Mouse (Mus musculus) midbrain, embryonic 13.5 days (tissue): ENCODE data around the gene Rrbp1. TPM values are rescaled to one million over a fixed set of nuclear protein-coding genes. Genes with fewer than 3 reads are reported as not detected.
A peak's percentile ranks its signal among the peaks of the same experiment; 100 is the strongest.

Experiments used
- ATAC-seq: fragments of 200-750 bp; cut with Nextera tagmentation; 2 replicates; pipeline ENCODE4 v1.8.0; 2017; ENCODE audit warnings: mild to moderate bottlenecking, moderate TSS enrichment, moderate library complexity
- H3K27ac ChIP-seq: fragments of 300-500 bp; sonication (generic); 2 replicates; pipeline ENCODE4 v1.5.1; 2015; ENCODE audit warnings: inconsistent platforms, mild to moderate bottlenecking, moderate library complexity
- H3K27me3 ChIP-seq: fragments of 300-500 bp; sonication (generic); 2 replicates; pipeline ENCODE4 v1.6.1; 2015; ENCODE audit warnings: mild to moderate bottlenecking, inconsistent platforms
- H3K36me3 ChIP-seq: fragments of 300-500 bp; sonication (generic); 2 replicates; pipeline ENCODE4 v1.6.1; 2015; ENCODE audit warnings: mild to moderate bottlenecking, inconsistent platforms
- H3K4me1 ChIP-seq: fragments of 300-500 bp; sonication (generic); replicated peaks from 2 replicates; pipeline ENCODE4 v1.6.1; 2015; ENCODE audit warnings: inconsistent platforms
- H3K4me2 ChIP-seq: fragments of 300-500 bp; sonication (generic); replicated peaks from 2 replicates; pipeline ENCODE4 v1.6.1; 2015; ENCODE audit warnings: moderate library complexity, mild to moderate bottlenecking, inconsistent platforms
- H3K4me3 ChIP-seq: fragments of 300-500 bp; sonication (generic); replicated peaks from 2 replicates; pipeline ENCODE4 v1.5.1; 2015; ENCODE audit warnings: mild to moderate bottlenecking, inconsistent platforms
- H3K9ac ChIP-seq: fragments of 300-500 bp; sonication (generic); replicated peaks from 2 replicates; pipeline ENCODE4 v1.6.1; 2015; ENCODE audit warnings: mild to moderate bottlenecking, inconsistent platforms
- H3K9me3 ChIP-seq: fragments of 300-500 bp; sonication (generic); 2 replicates; pipeline ENCODE4 v1.6.1; 2016; ENCODE audit warnings: mild to moderate bottlenecking, inconsistent platforms
- WGBS: fragments of 180-500 bp; shearing (Covaris S2); methylation state at CpG from one replicate; pipeline ENCODE4 v1.1.7; 2015; 5-methylcytosine and 5-hydroxymethylcytosine counted together
- polyA plus RNA-seq: library from polyadenylated mRNA; unstranded; fragments of >200 nt; fragmentation: Nextera tagmentation; extraction: Ambion mirVana; gene quantifications from 2 replicates; pipeline ENCODE4 v1.2.1, GENCODE M21; 2015

Rrbp1 gene
- polyA plus RNA-seq, 1 experiment from 2014 or later, result 33.5 TPM

DNA sequence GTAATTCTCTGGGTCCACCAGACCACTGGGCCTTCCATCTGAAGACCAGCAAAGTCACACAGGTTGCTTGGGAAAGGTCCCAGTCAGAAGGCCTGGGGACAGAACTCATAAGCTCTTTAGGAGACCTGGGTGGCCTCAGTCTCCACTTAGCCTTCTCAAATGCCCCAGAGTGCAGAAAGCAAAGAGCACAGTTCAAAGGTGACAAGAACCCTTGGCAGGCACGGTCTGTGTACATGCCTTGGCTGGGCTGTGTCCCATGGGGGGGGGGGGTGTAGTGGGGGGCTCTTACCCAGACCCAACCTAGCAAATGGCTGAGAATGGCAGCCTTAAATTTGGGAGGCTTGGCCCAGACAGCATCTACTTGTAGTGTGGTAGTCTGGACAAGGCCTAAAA is 60.0 kb downstream of the Rrbp1 start:
- Histone ChIP-seq H3K4me1 (no peaks in the 10 kb centered on the region), H3K36me3 (peaks cover 96% of the 10 kb centered on the region), H3K9ac (no peak overlapping the region), H3K4me2 (no peak overlapping the region), H3K27me3 (no peaks in the 10 kb centered on the region), H3K4me3 (no peak overlapping the region), H3K9me3 (no peaks in the 10 kb centered on the region), H3K27ac (no peak overlapping the region)
- no peak for ATAC-seq
- 88% methylated on average over 1 of the region's 1 CpGs for WGBS

GRCm38 (mm10) chr2:143950290-143951027 is 60.6 kb downstream of the Rrbp1 start:
- ATAC-seq, result no peak
- no peak overlapping the region for H3K4me3 ChIP-seq
- H3K9ac ChIP-seq, result no peak overlapping the region
- H3K9me3 ChIP-seq, result no peaks in the 10 kb centered on the region
- peaks cover 96% of the 10 kb centered on the region for H3K36me3 ChIP-seq
- no peak overlapping the region for H3K27ac ChIP-seq
- H3K4me1 ChIP-seq, result no peaks in the 10 kb centered on the region
- no peak overlapping the region for H3K4me2 ChIP-seq
- WGBS, result 89% methylated on average over 5 of the region's 5 CpGs
- no peaks in the 10 kb centered on the region for H3K27me3 ChIP-seq

GRCm38 (mm10) chr2:143949217-143949616 is 61.8 kb downstream of the Rrbp1 start:
- Histone ChIP-seq H3K27me3 (no peaks in the 10 kb centered on the region), H3K36me3 (peaks cover 96% of the 10 kb centered on the region), H3K9me3 (no peaks in the 10 kb centered on the region), H3K4me3 (no peak overlapping the region), H3K4me2 (no peak overlapping the region), H3K4me1 (no peaks in the 10 kb centered on the region), H3K27ac (no peak overlapping the region), H3K9ac (no peak overlapping the region)
- 90% methylated on average over 6 of the region's 6 CpGs for WGBS
- no peak for ATAC-seq

GRCm38 (mm10) chr2:143948416-143948815 is 62.6 kb downstream of the Rrbp1 start:
- Histone ChIP-seq H3K27ac (no peak overlapping the region), H3K4me2 (no peak overlapping the region), H3K9ac (no peak overlapping the region), H3K27me3 (no peaks in the 10 kb centered on the region), H3K4me1 (no peaks in the 10 kb centered on the region), H3K4me3 (no peak overlapping the region), H3K9me3 (no peaks in the 10 kb centered on the region), H3K36me3 (peaks cover 96% of the 10 kb centered on the region)
- 95% methylated on average over 4 of the region's 4 CpGs for WGBS
- no peak for ATAC-seq

- peaks cover 96% of the 10 kb centered on the region for H3K36me3 ChIP-seq
- no peaks in the 10 kb centered on the region for H3K9me3 ChIP-seq
- H3K27ac ChIP-seq, result no peak overlapping the region
- 88% methylated on average over 3 of the region's 3 CpGs for WGBS
- no peaks in the 10 kb centered on the region for H3K27me3 ChIP-seq
- no peak overlapping the region for H3K4me2 ChIP-seq
- no peaks in the 10 kb centered on the region for H3K4me1 ChIP-seq
- ATAC-seq, result no peak
- no peak overlapping the region for H3K4me3 ChIP-seq
- H3K9ac ChIP-seq, result no peak overlapping the region
These were observed 63.1 kb downstream of the Rrbp1 start for GRCm38 (mm10) chr2:143947981-143948380.

- no peak for ATAC-seq
- 88% methylated on average over 2 of the region's 2 CpGs for WGBS
- Histone ChIP-seq H3K36me3 (peaks cover 92% of the 10 kb centered on the region), H3K4me2 (no peak overlapping the region), H3K27ac (no peak overlapping the region), H3K9me3 (no peaks in the 10 kb centered on the region), H3K9ac (no peak overlapping the region), H3K4me3 (no peak overlapping the region), H3K27me3 (no peaks in the 10 kb centered on the region), H3K4me1 (no peaks in the 10 kb centered on the region)
These were observed 64.7 kb downstream of the Rrbp1 start for GRCm38 (mm10) chr2:143946399-143946798.

GRCm38 (mm10) chr2:143945466-143946075 is 65.5 kb downstream of the Rrbp1 start:
- Histone ChIP-seq H3K36me3 (peaks cover 93% of the 10 kb centered on the region), H3K4me1 (no peaks in the 10 kb centered on the region), H3K9me3 (no peaks in the 10 kb centered on the region), H3K27me3 (no peaks in the 10 kb centered on the region), H3K27ac (no peak overlapping the region), H3K4me2 (no peak overlapping the region), H3K9ac (no peak overlapping the region), H3K4me3 (no peak overlapping the region)
- ATAC-seq, result peak; percentile 21; the same call in 1 of the 2 replicates
- 92% methylated on average over 7 of the region's 7 CpGs for WGBS

- no peaks in the 10 kb centered on the region for H3K27me3 ChIP-seq
- no peaks in the 10 kb centered on the region for H3K9me3 ChIP-seq
- peaks cover 95% of the 10 kb centered on the region for H3K36me3 ChIP-seq
- H3K9ac ChIP-seq, result no peak overlapping the region
- WGBS, result 99% methylated on average over 3 of the region's 3 CpGs
- H3K4me2 ChIP-seq, result no peak overlapping the region
- no peaks in the 10 kb centered on the region for H3K4me1 ChIP-seq
- ATAC-seq, result no peak
- H3K4me3 ChIP-seq, result no peak overlapping the region
- H3K27ac ChIP-seq, result no peak overlapping the region
These were observed 66.3 kb downstream of the Rrbp1 start for GRCm38 (mm10) chr2:143944796-143945195.

- Histone ChIP-seq H3K27ac (no peak overlapping the region), H3K9ac (no peak overlapping the region), H3K9me3 (no peaks in the 10 kb centered on the region), H3K4me1 (no peaks in the 10 kb centered on the region), H3K27me3 (no peaks in the 10 kb centered on the region), H3K36me3 (peaks cover 65% of the 10 kb centered on the region), H3K4me2 (no peak overlapping the region), H3K4me3 (no peak overlapping the region)
- 89% methylated on average over 5 of the region's 5 CpGs for whole genome bisulfite sequencing
- no peak for ATAC-seq
These were observed 70.7 kb downstream of the Rrbp1 start for GRCm38 (mm10) chr2:143940406-143940805.

DNA sequence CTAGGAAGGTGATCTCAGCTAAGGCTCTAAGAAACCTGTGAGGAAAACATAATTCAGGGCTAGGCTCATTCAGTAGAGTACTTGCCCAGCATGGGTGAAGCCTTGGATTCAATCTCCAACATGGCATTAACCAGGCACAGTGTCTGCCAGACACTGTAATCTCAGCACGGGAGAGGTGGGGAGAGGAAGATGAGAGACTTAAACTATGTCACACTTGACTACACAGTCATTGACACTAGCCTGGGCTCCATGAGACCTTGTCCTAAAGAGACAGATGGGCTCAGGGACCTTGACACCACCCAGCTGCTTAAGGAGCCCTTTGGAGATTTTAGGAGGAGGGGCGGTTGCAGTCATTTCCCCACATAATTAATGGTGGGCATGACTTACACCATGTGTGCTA is 73.2 kb downstream of the Rrbp1 start:
- 58% methylated on average over 2 of the region's 2 CpGs for WGBS
- Histone ChIP-seq H3K4me3 (no peak overlapping the region), H3K36me3 (peaks cover 41% of the 10 kb centered on the region), H3K4me1 (no peaks in the 10 kb centered on the region), H3K9me3 (no peaks in the 10 kb centered on the region), H3K27ac (no peak overlapping the region), H3K9ac (no peak overlapping the region), H3K4me2 (no peak overlapping the region), H3K27me3 (no peaks in the 10 kb centered on the region)
- ATAC-seq, result no peak

- Histone ChIP-seq H3K4me3 (no peak overlapping the region), H3K27ac (no peak overlapping the region), H3K27me3 (no peaks in the 10 kb centered on the region), H3K36me3 (peaks cover 10% of the 10 kb centered on the region), H3K4me1 (peaks cover 15% of the 10 kb centered on the region; the same call in 1 of the 2 replicates), H3K9ac (no peak overlapping the region), H3K9me3 (no peaks in the 10 kb centered on the region), H3K4me2 (no peak overlapping the region)
- ATAC-seq, result no peak
- WGBS, result 88% methylated on average over 8 of the region's 8 CpGs
These were observed 76.6 kb downstream of the Rrbp1 start for GRCm38 (mm10) chr2:143934439-143934838.

DNA sequence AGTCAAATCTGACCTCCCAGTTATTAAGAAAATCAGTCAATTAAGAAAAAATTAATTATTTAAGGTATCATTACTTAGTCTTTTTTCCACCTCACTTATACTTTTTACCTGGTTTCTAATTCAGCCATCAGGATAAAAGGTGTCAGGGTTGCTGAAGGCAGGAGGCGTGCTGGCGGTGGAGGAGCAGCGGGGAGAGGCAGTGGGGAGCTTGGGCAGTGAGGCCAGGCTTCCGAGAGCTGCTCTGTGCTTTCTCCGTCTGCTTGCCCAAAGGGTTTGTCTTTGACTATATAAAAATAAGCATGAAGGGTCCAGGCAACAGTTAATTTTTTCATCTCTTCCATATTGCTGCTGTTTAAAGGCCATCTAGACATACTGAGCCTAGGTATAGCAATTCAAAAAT is 77.5 kb downstream of the Rrbp1 start:
- H3K4me3 ChIP-seq, result no peak overlapping the region
- ATAC-seq, result no peak
- H3K9ac ChIP-seq, result no peak overlapping the region
- peaks cover 17% of the 10 kb centered on the region; the same call in 1 of the 2 replicates for H3K4me1 ChIP-seq
- peaks cover 2% of the 10 kb centered on the region for H3K36me3 ChIP-seq
- no peak overlapping the region for H3K4me2 ChIP-seq
- H3K9me3 ChIP-seq, result no peaks in the 10 kb centered on the region
- WGBS, result 87% methylated on average over 5 of the region's 5 CpGs
- no peaks in the 10 kb centered on the region for H3K27me3 ChIP-seq
- no peak overlapping the region for H3K27ac ChIP-seq
